Mouse (Mus musculus) kidney, postnatal 0 days (tissue): ENCODE results near the gene Gm5475. TPM values are rescaled to one million over a fixed set of nuclear protein-coding genes. Genes with fewer than 3 reads are reported as not detected.
A peak's percentile ranks its signal among the peaks of the same experiment; 100 is the strongest.

Source experiments
- ATAC-seq: fragments of 200-750 bp; cut with Nextera tagmentation; replicated peaks from 2 replicates; pipeline ENCODE4 v1.8.0; 2017; ENCODE audit warnings: low read depth, moderate number of reproducible peaks, moderate TSS enrichment, moderate library complexity; ENCODE audit not compliant: low FRiP score
- DNase-seq: peaks from one replicate; pipeline ENCODE4 v3.0.0-alpha.2; 2016; ENCODE audit warnings: low spot score
- H3K27ac ChIP-seq: fragments of 300-500 bp; sonication (generic); 2 replicates; pipeline ENCODE4 v1.5.1; 2014; ENCODE audit warnings: mild to moderate bottlenecking
- H3K27me3 ChIP-seq: fragments of 300-500 bp; sonication (generic); 2 replicates; pipeline ENCODE4 v1.6.1; 2014; ENCODE audit warnings: low read length, mixed read lengths; ENCODE audit not compliant: insufficient read depth
- H3K36me3 ChIP-seq: fragments of 300-500 bp; sonication (generic); 2 replicates; pipeline ENCODE4 v1.6.1; 2014; ENCODE audit warnings: low read length, mixed read lengths; ENCODE audit not compliant: insufficient read depth
- H3K4me1 ChIP-seq: fragments of 300-500 bp; sonication (generic); replicated peaks from 2 replicates; pipeline ENCODE4 v1.6.1; 2014; ENCODE audit warnings: antibody characterized with exemption, low read length, mixed read lengths; ENCODE audit not compliant: insufficient read depth
- H3K4me2 ChIP-seq: fragments of 300-500 bp; sonication (generic); 2 replicates; pipeline ENCODE4 v1.6.1; 2014; ENCODE audit warnings: mild to moderate bottlenecking, low read length, moderate library complexity, mixed read lengths
- H3K4me3 ChIP-seq: fragments of 300-500 bp; sonication (generic); replicated peaks from 2 replicates; pipeline ENCODE4 v1.5.1; 2014; ENCODE audit warnings: low read depth, low read length
- H3K9ac ChIP-seq: fragments of 300-500 bp; sonication (generic); 2 replicates; pipeline ENCODE4 v1.6.1; 2014; ENCODE audit warnings: low read depth, low read length
- H3K9me3 ChIP-seq: fragments of 300-500 bp; sonication (generic); replicated peaks from 2 replicates; pipeline ENCODE4 v1.6.1; 2016; ENCODE audit warnings: low read length, inconsistent platforms, mixed read lengths
- CTCF ChIP-seq: IDR thresholded peaks from 2 replicates; pipeline ENCODE4 v1.5.1; 2016; ENCODE audit warnings: antibody characterized with exemption, low read depth, mild to moderate bottlenecking, moderate library complexity
- WGBS: fragments of 180-500 bp; shearing (Covaris S2); extraction: QIAGEN DNeasy Blood & Tissue Kit; methylation state at CpG from one replicate; pipeline ENCODE4 v1.1.7; 2014; 5-methylcytosine and 5-hydroxymethylcytosine counted together
- polyA plus RNA-seq: library from polyadenylated mRNA; unstranded; fragments of >200 nt; fragmentation: Nextera tagmentation; extraction: Ambion mirVana; gene quantifications from 2 replicates; pipeline ENCODE4 v1.2.1, GENCODE M21; 2015

Gm5475 gene
- polyA plus RNA-seq, 1 experiment from 2014 or later, result 1.5 TPM

GRCm38 (mm10) chr15:100417854-100418450, 4.0 kb upstream of the Gm5475 start:
- Histone ChIP-seq H3K9ac (peak overlapping the region; percentile 18; the same call in 1 of the 2 replicates), H3K36me3 (no peaks in the 10 kb centered on the region), H3K9me3 (no peaks in the 10 kb centered on the region), H3K27me3 (no peaks in the 10 kb centered on the region), H3K4me2 (no peak overlapping the region), H3K27ac (peak overlapping the region; percentile 51; the same call in 1 of the 2 replicates), H3K4me3 (no peak overlapping the region), H3K4me1 (peaks cover 24% of the 10 kb centered on the region; the same call in 1 of the 2 replicates)
- ATAC-seq (no peak), DNase-seq (no peak)
- no peak for TF ChIP-seq CTCF
- WGBS, result 57% methylated on average over 9 of the region's 9 CpGs

GRCm38 (mm10) chr15:100419311-100419710, 2.6 kb upstream of the Gm5475 start:
- H3K9ac ChIP-seq, result 0 out of 2 replicates have a peak overlapping the region, but pooled peaks have one; percentile 6

GRCm38 (mm10) chr15:100419901-100420745, 1.8 kb upstream of the Gm5475 start:
- Histone ChIP-seq H3K9ac (no peak overlapping the region), H3K4me3 (no peak overlapping the region), H3K27ac (0 out of 2 replicates have a peak overlapping the region, but pooled peaks have one; percentile 70), H3K27me3 (no peaks in the 10 kb centered on the region), H3K36me3 (no peaks in the 10 kb centered on the region), H3K4me2 (peak overlapping the region; percentile 11; the same call in 1 of the 2 replicates), H3K4me1 (peaks cover 20% of the 10 kb centered on the region; the same call in 1 of the 2 replicates), H3K9me3 (no peaks in the 10 kb centered on the region)
- DNase-seq (no peak), ATAC-seq (no peak)
- TF ChIP-seq CTCF, result no peak
- WGBS, result 55% methylated on average over 9 of the region's 9 CpGs

More at GRCm38 (mm10) chr15:100419311-100419710, 2.6 kb upstream of the Gm5475 start:
- DNase-seq (no peak), ATAC-seq (no peak)
- Histone ChIP-seq H3K4me3 (no peak overlapping the region), H3K9me3 (no peaks in the 10 kb centered on the region), H3K4me2 (peak overlapping the region; percentile 11; the same call in 1 of the 2 replicates), H3K27me3 (no peaks in the 10 kb centered on the region), H3K36me3 (no peaks in the 10 kb centered on the region), H3K27ac (0 out of 2 replicates have a peak overlapping the region, but pooled peaks have one; percentile 25), H3K4me1 (peaks cover 20% of the 10 kb centered on the region; the same call in 1 of the 2 replicates)
- WGBS, result 47% methylated on average over 8 of the region's 8 CpGs
- no peak for TF ChIP-seq CTCF

DNA sequence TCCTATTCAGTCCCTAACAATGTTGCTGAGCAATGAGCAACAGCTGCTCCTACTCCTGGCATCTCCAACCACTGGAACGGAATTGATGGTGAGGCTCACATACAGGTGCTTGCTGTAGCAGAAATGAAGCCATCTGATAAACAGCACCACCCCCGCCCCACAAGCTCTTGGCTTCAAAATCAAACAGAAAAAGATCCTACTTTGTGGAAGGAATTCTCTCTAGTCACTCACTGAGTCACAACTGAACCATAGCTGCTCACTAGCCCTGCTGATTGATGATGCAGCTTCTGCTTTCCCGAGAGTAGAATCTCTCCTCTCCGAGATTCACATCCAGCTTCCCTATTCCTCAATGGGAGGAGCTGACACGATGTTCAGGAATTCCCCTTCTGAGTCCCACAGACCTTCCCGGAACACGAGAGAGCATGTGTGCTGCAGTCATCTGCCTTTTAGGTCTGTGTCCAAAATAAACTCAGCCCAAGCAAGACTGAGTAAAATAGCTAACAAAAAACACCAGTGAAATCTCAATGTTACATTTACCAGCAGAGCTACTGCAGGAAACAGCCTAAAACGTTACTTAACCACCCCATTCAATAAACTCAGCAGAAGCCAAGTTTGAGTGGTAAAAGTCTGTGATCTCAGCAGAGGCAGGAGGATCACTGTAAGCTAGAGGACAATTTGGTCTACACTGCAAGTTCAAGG, 739 bp upstream of the Gm5475 start:
- peak overlapping the region; percentile 70 for H3K27ac ChIP-seq
- H3K4me2 ChIP-seq, result peak overlapping the region; percentile 96
- peaks cover 20% of the 10 kb centered on the region; the same call in 1 of the 2 replicates for H3K4me1 ChIP-seq
- H3K9ac ChIP-seq, result peak overlapping the region; percentile 24; the same call in 1 of the 2 replicates
- H3K9me3 ChIP-seq, result no peaks in the 10 kb centered on the region
- ATAC-seq (no peak), DNase-seq (peak; percentile 59)
- 15% methylated on average over 8 of the region's 8 CpGs for WGBS
- H3K27me3 ChIP-seq, result no peaks in the 10 kb centered on the region
- no peak for TF ChIP-seq CTCF
- H3K36me3 ChIP-seq, result no peaks in the 10 kb centered on the region
- peak overlapping the region; percentile 9; the same call in 1 of the 2 replicates for H3K4me3 ChIP-seq

GRCm38 (mm10) chr15:100422476-100422875, 529 bp downstream of the Gm5475 start:
- no peak for DNase-seq

More at GRCm38 (mm10) chr15:100422476-100422875, 529 bp downstream of the Gm5475 start:
- no peak for TF ChIP-seq CTCF
- Histone ChIP-seq H3K36me3 (no peaks in the 10 kb centered on the region), H3K27me3 (no peaks in the 10 kb centered on the region), H3K27ac (peak overlapping the region; percentile 72), H3K4me2 (peak overlapping the region; percentile 96), H3K9ac (peak overlapping the region; percentile 88), H3K9me3 (no peaks in the 10 kb centered on the region), H3K4me3 (peak overlapping the region; percentile 86), H3K4me1 (peaks cover 20% of the 10 kb centered on the region; the same call in 1 of the 2 replicates)
- peak; percentile 48 for ATAC-seq
- 3% methylated on average over 37 of the region's 44 CpGs for WGBS
